Mouse (Mus musculus) cerebellum, adult 9-10 months (tissue): Measurements from ENCODE around the gene Limk1.
"Not testable (repeated sequence)": the region's sequence is repeated elsewhere in the genome, so short reads cannot be mapped to it uniquely, and the experiment has no call there.

ENCODE experiments used
- DNase-seq: peaks from one replicate; pipeline ENCODE4 v3.0.0; 2022

The Limk1 gene

DNA sequence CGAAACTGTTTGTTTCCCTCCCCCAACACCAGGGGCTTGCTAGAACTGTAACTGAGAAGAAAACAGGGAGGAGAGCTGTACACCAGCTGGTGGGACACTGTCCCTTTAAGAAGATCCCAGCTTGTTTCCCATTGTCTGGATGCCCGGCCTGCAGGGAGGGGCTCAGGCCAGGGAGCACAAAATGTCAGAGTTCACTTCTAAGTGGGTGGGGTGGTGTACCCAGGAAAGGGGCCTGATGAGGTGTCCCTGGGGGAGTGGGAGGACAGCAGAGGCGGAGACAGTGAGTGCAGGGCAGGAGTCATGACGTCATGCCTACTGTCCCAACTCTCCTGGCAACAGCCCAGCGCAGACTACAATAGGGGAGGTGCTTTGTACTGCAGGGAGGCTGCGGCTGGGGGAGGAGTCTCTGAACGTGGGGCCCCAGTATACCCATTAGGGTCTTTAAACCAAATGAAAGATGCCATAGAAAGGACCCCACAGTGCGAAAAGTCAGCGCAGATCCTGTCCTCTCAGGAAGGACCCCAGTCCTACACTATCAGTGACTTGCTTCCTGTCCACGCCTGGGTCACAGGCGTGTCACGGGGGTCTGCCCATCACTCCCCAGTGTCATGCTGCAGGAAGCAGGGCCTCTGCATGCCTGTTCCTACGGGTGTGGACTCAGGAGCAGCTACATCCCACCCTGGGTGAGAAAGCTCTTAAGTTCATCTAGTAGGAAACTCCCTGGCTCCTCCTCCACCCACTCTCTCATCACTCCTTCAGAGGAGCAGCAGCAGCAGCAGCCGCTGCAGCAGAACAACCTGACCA, 12.2 kb downstream of the Limk1 start:
- peak; percentile 38 for DNase-seq

DNA sequence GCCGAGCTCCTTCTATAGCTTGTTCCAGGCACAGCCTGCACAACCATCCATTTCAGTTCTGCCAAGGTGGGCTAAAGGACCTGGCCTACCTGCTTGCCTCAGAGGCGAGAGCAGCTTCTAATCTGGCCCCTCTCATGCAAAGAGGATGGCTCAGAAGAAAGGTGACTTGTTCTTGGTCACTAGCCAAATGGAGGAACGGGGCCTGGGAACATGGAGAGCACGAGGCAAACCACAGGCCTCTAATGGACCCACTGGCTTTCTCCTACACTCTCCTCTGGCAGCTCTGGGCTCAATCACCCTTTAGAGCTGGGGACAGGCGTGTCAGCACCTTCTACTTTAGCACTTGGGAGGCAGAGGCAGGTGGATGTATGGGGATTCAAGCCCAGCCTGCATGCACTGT, 13.4 kb downstream of the Limk1 start:
- no peak for DNase-seq

DNA sequence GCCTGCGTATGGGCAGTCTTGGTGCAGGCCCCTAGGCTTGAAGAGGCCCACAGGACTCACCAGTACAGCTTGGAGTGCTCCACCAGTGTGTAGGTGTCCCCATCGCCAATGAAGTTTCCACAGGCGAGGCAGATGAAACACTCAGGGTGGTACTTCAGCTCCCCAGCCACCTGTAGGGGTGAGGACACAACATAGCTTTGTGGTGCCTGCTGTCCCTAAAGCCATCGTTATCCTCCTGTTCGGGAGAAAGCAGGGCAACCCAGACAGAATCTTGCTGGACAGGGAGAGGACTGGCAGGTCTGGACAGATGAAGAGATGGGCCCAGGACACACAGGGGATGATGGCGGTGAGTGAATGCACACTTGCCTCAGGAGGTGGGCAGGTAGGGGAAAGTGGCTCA, 15.8 kb downstream of the Limk1 start:
- no peak for DNase-seq

DNA sequence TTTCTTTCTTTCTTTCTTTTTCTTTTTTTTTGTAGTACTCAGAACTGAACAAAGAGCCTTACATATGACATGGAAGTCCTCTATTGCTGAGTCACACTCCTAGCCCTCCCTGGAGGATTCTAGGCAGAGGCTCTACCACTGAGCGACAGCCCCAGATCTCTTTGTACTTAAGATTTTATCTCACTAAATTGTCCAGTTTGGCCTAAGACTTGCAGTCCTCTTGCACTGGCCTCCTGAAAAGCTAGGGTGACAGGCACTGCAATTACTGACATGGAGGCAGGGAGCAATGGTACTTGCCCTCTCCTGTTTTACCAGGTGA, 16.2 kb downstream of the Limk1 start:
- DNase-seq: no peak

DNA sequence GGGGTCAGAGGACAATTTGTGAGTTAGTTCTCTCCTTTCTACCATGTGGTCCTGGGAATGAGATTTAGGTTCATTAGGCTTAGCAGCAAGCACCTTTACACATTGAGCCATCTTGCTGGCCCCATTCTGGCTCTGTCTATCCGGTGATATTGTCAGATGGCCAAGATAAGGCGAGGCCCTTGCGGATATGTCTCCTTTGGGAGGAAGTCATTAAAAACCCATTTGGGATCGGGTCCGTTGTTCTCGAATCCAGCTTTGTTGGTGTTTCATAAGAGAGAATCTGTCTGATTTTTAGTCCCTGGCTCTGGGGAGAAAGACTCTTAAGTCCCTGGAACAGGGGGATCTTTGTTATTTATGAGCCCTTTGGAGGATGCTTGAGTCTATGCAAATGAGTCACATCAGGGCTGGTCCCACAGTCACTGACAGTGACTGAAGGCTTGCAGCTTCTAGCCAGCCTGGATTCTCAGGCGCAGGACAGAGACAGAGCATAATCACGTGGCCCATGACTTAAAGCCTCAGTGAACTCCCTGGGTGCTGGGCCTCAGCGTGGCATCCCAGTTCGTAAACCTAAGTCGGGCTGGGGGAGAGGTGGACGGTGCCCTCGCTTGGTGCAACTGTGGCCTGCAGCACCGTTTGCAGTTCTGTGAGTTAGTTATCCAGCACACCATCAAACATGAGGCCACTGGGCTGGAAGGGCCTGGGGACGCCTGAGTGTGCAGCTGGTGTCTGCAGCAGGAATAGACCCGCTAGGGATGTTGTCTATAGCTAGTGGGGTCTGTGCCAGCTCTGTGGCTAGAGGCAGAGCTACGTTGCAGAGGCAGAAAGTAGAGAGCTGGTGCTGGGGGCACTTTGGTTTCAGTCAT, 16.8 kb downstream of the Limk1 start:
- DNase-seq: no peak

DNA sequence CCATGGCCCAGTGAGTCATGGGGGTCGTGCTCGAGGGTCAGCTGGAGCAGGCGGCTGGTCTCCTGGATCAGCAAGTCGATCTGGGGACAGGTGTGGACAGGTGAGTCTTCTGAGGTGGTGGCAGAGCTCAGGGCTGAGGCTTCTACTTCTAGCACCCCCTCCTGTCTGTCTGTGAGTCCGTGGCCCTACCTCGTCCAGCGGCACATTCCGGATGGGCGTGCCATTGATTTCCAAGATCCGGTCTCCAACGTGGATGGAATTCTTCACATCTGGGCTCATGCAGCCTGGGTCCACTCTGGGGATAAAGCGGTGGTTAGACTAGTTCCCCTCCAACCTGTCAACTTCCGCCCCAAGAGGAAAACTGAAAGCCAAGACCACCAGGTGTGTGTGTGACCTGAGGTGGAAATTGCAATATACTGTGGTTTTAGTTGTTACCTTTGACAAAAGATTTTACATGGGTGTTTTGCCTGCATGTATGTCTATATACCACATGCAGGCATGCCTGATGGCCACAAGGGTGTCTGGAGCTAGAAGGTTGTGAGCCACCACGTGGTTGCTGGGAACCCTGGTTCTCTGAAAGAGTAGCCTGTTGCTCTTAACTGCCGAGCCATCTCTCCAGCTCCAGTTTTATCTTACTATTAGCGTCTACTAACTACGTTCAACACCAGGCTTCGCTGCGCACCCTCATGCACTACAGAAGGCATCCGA, 19.2 kb downstream of the Limk1 start:
- no peak for DNase-seq

DNA sequence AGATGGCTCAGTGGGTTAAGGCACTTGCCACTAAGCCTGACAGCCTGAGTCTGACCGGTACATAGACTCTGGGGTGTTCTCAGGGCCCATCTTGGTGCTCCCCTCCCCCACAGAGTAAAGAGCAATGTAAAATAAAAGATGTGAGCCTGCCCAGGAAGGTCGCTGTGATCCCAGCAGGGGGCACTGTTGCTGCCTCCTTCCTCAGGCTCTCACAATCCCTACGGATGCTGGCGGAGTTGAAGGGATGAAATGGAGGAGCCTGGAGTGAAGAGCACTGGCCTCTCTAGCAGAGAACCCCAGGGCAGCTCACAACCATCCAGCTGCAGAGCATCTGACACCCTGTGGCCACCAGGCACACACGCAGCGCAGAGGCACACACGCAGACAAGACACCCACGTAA, 19.9 kb downstream of the Limk1 start:
- no peak for DNase-seq

DNA sequence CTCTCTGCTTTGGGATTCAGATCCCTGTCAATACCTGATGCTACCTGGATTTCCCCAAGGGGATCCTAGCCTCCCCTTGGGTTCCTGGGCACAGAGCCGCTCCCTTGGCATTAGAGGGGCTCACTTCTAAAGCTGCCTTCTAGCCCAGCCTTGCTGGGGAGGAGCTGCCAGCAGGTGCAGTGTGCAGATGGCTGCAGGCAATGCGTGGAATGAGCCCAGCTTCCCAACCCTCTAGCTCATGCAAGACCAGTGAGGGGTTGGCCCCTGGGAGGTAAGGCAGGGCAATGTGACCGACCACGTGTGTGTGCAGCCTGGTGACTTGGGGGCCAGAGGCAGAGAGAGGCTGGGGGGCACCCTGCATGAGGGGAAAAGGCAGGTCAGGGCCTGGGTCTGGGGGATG, 31.7 kb downstream of the Limk1 start:
- DNase-seq: no peak

DNA sequence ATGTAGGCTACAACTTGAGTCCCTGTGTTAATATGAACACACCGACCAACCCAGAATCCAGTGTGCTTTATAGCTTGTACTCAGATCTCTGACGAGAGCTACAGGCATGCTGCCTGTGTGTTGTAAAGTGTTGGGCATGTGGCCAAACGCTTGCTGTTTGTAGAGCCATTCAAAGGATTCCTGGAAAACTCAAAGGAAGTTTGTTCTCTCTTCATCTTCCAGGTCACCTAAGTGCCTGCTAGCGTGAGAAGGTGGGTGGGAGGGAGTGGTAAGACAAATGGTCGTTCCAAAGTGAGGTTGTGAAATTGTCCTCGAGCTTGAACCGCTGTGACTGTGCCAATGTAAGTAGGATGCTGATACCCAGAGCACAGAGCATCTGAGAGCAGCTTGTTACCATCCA, 36.4 kb downstream of the Limk1 start:
- no peak for DNase-seq

DNA sequence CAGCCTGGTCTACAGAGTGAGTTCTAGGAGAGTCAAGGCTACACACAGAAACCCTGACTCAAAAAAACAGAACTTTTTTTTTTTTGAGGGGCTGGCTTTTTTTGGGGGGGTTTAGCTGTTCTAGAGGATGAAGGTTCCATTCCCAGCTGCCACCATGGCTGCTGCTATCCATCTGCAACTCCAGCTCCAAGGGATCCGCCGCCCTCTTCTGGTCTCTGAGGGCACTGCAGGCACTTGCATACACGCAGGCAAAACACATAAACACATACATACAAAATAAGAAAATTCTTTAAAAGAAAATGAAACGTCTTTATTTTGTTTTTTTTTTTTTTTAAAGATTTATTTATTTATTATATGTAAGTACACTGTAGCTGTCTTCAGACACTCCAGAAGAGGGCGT, 37.5 kb downstream of the Limk1 start:
- DNase-seq: peak; percentile 28

DNA sequence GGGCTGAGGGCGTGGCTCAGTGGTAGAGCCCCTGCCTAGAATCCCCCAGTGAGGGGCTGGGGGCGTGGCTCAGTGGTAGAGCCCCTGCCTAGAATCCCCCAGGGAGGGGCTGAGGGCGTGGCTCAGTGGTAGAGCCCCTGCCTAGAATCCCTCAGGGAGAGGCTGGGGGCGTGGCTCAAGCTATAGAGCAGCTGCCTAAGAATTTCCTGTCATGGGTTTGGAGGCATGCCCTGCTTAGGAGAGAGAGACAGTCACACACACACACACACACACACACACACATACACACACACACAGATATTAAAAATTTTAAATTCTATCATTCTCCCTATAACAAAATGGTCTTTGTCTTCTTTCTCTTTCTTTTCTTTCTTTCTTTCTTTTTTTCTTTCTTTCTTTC, 39.4 kb downstream of the Limk1 start:
- DNase-seq: not testable (repeated sequence)

DNA sequence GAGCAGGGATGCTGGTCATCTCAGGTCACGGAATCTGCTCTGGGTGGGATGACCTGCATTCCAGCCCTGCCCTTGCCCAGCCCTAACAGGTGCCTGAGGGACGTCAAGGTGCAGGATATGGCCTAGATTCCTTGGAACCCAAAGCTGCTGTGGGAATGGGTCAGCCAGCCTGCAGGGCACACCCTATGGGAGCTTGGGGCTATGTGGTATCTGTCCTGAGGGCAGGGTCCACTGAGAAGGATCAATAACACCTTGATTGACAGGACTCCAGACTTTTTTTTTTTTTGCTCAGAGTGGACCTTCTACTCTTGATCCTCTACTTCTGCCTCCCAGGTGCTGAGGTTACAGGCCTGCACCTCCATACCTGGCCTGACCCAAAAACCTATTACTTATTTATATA, 41.0 kb downstream of the Limk1 start:
- no peak for DNase-seq

DNA sequence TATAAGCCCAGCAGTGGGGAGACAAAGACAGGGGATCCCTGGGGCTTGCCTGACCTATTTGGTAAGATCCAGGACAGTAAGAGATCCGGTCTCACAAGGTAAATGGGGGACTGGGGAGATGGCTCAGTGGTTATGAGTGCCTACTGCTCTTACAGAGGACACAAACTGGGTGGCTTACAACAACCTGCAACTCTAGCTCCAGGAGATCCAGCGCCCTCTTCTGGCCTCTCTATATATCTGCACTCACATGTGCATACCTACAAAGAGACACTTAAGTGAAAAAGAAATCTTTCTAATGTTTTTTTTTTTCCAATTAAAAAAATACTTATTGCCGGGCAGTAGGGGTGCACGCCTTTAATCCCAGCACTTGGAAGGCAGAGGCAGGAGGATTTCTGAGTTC, 41.9 kb downstream of the Limk1 start:
- no peak for DNase-seq

DNA sequence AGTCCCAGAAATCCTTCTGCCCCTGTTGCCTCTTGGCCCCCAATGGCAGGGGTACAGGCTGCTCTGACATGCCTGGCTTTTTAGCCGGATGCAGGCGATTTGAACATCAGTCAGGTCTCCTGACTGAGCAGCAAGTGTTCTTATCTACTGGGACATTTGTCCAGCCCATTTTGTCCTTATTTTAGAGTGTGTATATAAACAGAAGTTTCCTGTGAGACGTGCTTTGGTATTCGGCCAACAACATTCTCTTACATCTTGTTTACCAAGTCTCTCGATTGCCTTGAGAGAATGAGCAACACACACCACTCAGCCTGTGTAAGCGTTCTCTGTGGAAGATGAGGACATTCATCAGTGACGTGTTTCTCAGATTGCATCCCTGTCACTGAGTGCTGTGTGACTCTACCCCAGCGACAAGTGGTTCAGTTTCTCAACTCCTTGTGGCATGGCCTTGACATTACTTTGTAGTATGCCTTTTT, 43.7 kb downstream of the Limk1 start:
- no peak for DNase-seq

DNA sequence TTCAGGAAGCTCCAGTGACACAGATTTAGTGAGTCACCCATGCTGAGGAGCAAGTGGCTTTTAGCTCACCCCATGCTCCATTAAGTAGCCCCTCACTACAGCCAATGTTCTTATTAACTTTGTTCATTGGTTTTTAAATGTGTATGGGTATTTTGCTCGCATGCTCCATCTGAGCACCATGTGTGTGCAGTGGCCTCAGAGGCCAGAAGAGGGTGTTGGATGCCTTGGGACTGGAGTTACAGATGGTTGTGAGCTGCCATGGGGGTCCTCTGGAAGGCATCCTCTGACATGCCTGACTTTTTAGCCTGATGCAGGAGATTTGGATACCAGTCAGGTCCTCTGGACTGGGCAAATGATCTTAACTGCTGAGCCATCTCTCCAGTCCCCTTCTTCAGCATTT, 44.3 kb downstream of the Limk1 start:
- no peak for DNase-seq

DNA sequence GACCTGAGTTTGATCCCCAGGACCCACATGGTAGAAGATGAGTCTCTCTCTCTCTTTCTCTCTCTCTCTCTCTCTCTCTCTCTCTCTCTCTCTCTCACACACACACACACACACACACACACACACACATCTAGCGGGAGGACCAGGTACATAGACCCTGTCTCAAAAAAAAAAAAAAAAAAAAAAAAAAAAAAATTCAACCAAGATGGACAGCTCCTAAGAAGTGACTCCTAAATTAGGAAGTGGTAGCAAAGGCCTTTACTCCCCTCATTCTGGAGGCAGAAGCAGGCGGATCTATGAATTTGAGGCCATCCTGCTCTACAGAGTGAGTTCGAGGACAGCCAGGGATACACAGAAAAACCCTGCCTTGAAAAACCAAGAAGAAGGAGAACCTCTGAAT, 48.0 kb downstream of the Limk1 start:
- DNase-seq: no peak

DNA sequence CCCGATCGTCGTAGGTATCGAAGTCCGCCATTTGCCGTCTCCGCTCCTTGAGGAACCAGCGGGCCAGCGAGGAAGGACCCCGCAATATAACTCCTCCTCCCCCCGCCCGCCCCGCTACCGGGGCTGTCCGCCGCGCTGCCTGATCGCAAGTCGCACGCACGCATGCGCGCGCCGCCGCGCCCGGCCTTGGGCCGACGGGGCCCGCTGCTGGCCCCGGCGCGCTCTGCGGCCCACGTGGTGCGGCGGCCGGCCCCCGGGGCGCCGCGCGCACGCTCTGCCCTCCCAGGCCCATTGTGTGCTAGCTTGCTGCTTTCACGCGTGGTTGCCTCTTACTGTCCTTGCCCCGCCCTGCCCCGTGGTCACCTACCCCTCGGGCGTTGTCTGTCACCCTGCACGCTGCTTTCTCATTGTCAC, 49.1 kb downstream of the Limk1 start, which contains the start of gene Eif4h:
TSS of gene Eif4h (minus strand) at position 222 of the 414 bp plus-strand sequence.
- peak; percentile 96 for DNase-seq

DNA sequence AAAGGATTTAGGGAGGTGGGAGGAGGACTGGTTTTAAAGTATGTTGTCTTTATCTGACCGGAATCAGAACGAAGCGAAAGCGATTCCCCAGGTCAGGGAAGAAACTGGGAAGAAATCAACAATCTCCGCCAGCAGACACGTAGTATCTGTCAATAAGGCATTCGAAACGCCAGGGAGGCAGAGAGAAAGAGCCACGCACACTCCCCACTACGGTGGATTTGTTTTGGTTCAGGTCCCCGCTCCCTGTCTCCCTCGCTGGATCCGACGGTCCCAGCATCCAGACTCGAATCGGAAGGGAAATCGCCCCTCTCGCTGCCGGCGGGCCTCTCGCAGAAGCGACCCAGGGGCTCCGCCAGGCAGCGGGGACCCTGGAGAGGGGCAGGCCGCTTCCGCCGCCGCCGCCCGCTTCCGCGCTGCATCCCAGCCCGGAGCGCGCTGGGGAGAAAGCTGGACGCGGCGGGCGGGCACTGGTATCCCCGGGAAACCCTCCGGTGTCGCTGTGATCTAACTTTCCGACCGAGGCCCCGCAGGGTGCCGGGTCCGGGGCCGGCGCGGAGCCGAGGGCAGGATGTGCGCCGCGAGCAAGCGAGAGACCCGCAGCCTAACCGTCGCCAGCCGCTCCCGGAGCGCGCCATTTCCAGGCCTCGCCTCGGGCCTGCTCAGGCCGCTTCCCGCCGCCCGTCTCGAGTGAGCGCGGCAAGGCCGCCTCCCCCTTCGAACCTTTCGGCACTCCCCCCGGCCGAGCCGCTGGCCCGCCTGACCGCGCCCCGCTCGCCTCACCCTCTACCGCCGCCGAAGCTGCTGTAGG, 49.7 kb downstream of the Limk1 start:
- no peak for DNase-seq

DNA sequence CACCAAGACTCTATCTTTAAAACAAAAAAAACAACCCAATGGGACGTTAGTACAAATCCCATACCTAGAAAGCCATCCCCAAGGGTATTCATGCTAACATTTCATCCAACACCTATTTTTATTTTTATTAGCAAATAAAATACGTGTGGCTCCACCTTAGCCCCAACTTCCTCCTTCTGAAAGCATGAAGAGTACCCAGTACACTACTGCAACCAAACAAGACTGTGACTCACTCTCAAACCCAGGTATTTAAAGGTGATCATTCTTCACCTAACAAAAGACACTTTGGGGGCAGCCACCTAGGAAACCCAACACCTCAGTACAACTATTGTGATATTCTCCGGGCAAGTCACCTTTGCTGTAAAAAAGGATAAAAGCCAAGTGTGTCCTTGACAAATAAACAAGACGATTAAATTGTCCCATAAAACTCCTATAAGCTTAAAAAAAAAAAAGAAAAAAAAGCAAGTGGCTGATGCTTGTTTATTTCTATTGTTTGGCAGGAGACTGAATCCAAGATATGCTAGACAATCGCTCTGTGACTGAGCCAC, 50.5 kb downstream of the Limk1 start:
- DNase-seq: no peak

DNA sequence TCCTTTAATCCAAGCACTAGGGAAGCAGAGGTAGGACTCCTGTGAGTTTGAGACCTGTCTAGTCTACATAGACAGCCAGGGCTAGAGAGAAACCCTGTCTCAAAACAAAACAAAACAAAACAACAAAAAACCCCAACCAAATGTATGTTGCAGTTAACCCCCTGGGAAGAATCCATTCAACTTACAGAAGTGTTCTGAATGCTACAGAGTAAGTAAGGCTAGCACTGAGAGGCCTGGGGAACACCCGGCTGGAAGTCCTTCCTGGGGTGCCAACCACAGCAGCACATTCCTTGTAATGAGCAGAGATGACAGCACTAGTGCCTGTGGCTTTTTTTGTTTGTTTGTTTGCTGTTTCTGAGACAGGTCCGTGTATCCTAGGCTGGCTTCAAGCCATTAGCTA, 55.6 kb downstream of the Limk1 start:
- no peak for DNase-seq

DNA sequence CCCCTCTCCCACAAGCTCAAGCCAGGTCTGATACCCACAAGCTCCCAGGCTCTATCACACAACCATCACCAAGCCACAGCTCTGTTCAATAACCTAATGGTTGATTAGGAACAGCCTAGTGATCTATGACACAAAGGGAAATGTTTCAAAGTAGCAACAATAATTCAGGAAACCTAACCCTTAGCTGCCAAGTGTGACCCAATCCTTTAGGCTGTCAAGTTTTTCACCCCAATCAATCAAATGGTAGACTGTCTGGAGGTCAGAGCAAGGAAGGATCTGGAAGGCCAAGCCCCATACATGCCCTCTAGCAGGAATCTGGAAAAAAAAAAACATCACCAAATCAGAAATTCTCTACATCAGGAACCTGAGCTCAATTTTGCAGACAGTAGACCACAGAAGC, 57.6 kb downstream of the Limk1 start:
- DNase-seq: no peak

DNA sequence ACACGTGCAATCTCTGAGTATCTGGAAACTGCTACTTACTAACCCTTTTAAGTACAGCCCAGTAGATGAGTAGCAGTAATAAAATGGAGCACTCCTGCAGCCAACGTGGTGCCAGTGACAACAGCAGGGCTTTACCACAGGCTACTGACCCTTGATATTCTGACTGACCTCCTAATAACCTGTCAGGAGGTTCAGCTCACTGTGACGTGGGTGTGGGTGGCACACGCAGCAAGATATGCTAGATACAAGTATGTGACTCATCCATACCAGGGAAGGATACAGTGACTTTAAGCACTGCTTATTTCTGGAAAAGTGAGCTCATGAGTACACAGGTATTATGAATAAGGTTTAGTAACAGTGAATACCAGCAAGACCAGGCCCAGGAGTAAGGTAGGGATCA, 58.9 kb downstream of the Limk1 start:
- no peak for DNase-seq
